Mouse (Mus musculus): Measurements from ENCODE around the gene Hydin.
A peak's percentile ranks its signal among the peaks of the same experiment; 100 is the strongest.

Hydin gene

GRCm38 (mm10) chr8:110643177-110643576 lies 376.4 kb downstream of the Hydin start:
- no peak for DNase-seq

GRCm38 (mm10) chr8:110644422-110644821 lies 377.6 kb downstream of the Hydin start:
- DNase-seq, result no peak

- DNase-seq, result no peak
These were observed 378.1 kb downstream of the Hydin start for GRCm38 (mm10) chr8:110644901-110645300.

GRCm38 (mm10) chr8:110645340-110645739 lies 378.6 kb downstream of the Hydin start:
- no peak for DNase-seq

- peak; percentile 69 for DNase-seq
These were observed 379.3 kb downstream of the Hydin start for GRCm38 (mm10) chr8:110646064-110646463.

GRCm38 (mm10) chr8:110648577-110648976 lies 381.8 kb downstream of the Hydin start:
- no peak for DNase-seq

- no peak for DNase-seq
These were observed 382.5 kb downstream of the Hydin start for GRCm38 (mm10) chr8:110649286-110649685.

- no peak for DNase-seq
These were observed 384.1 kb downstream of the Hydin start for GRCm38 (mm10) chr8:110650838-110651237.

GRCm38 (mm10) chr8:110651847-110652246 lies 385.1 kb downstream of the Hydin start:
- DNase-seq, result no peak

- no peak for DNase-seq
These were observed 387.6 kb downstream of the Hydin start for GRCm38 (mm10) chr8:110654075-110655060.

GRCm38 (mm10) chr8:110655827-110656226 lies 389.1 kb downstream of the Hydin start:
- DNase-seq, result no peak

GRCm38 (mm10) chr8:110657661-110658060 lies 390.9 kb downstream of the Hydin start:
- no peak for DNase-seq
